Mouse (Mus musculus) testis, adult 2 months (tissue): ENCODE measurements around the gene Fat3.

ENCODE experiments used
- CTCF ChIP-seq: fragments of 200-500 bp; IDR thresholded peaks from 2 replicates; pipeline ENCODE4 v1.5.1; 2012; ENCODE audit warnings: low read depth, mild to moderate bottlenecking, inconsistent platforms, low read length, moderate library complexity; ENCODE audit not compliant: control insufficient read depth, insufficient read depth, insufficient replicate concordance
- POLR2A ChIP-seq: fragments of 200-500 bp; IDR thresholded peaks from 2 replicates; pipeline ENCODE4 v1.6.1; 2012; ENCODE audit warnings: low read depth, mild to moderate bottlenecking, inconsistent platforms, low read length, moderate library complexity; ENCODE audit not compliant: control insufficient read depth

- TF ChIP-seq CTCF = no peak
- TF ChIP-seq POLR2A = no peak
Measured at GRCm38 (mm10) chr9:16114821-16115485, 386.1 kb downstream of the Fat3 start.
